Mouse (Mus musculus) limb, embryonic 14.5 days (tissue): Measurements from ENCODE around the gene Pdzd8. TPM values are rescaled to one million over a fixed set of nuclear protein-coding genes. Genes with fewer than 3 reads are reported as not detected.

Source experiments
- ATAC-seq: fragments of 200-750 bp; cut with Nextera tagmentation; 2 replicates; pipeline ENCODE4 v1.8.0; 2017; ENCODE audit warnings: low read depth, moderate number of reproducible peaks, moderate TSS enrichment; ENCODE audit not compliant: low FRiP score
- DNase-seq: peaks from one replicate; pipeline ENCODE4 v3.0.0-alpha.2; 2015; ENCODE audit warnings: low spot score
- H3K27ac ChIP-seq: fragments of 300-500 bp; sonication (generic); replicated peaks from 2 replicates; pipeline ENCODE4 v1.5.1; 2014; ENCODE audit warnings: low read depth, mild to moderate bottlenecking, low read length, moderate library complexity, mixed read lengths
- H3K27me3 ChIP-seq: fragments of 300-500 bp; sonication (generic); 2 replicates; pipeline ENCODE4 v1.6.1; 2014; ENCODE audit warnings: low read length, mixed read lengths; ENCODE audit not compliant: control insufficient read depth, insufficient read depth
- H3K36me3 ChIP-seq: fragments of 300-500 bp; sonication (generic); 2 replicates; pipeline ENCODE4 v1.6.1; 2014; ENCODE audit warnings: mild to moderate bottlenecking, low read length, moderate library complexity, mixed read lengths; ENCODE audit not compliant: control insufficient read depth, insufficient read depth
- H3K4me1 ChIP-seq: fragments of 300-500 bp; sonication (generic); 2 replicates; pipeline ENCODE4 v1.6.1; 2014; ENCODE audit warnings: antibody characterized with exemption, low read length, mixed read lengths; ENCODE audit not compliant: control insufficient read depth, insufficient read depth
- H3K4me2 ChIP-seq: fragments of 300-500 bp; sonication (generic); replicated peaks from 2 replicates; pipeline ENCODE4 v1.6.1; 2014; ENCODE audit warnings: low read depth, mild to moderate bottlenecking, low read length, moderate library complexity; ENCODE audit not compliant: severe bottlenecking
- H3K4me3 ChIP-seq: fragments of 300-500 bp; sonication (generic); replicated peaks from 2 replicates; pipeline ENCODE4 v1.5.1; 2014; ENCODE audit warnings: low read length
- H3K9ac ChIP-seq: fragments of 300-500 bp; sonication (generic); 2 replicates; pipeline ENCODE4 v1.6.1; 2014; ENCODE audit warnings: mild to moderate bottlenecking, low read depth, low read length, moderate library complexity; ENCODE audit not compliant: severe bottlenecking
- H3K9me3 ChIP-seq: fragments of 300-500 bp; sonication (generic); 2 replicates; pipeline ENCODE4 v1.6.1; 2016; ENCODE audit warnings: low read length; ENCODE audit not compliant: control insufficient read depth
- POLR2A ChIP-seq: fragments of 200-500 bp; IDR thresholded peaks from 2 replicates; pipeline ENCODE4 v1.8.0; 2012; ENCODE audit warnings: inconsistent platforms, mild to moderate bottlenecking, moderate library complexity, borderline replicate concordance; ENCODE audit not compliant: insufficient read depth, insufficient read length; ENCODE audit errors: extremely low read depth
- WGBS: fragments of 180-500 bp; shearing (Covaris S2); extraction: QIAGEN DNeasy Blood & Tissue Kit; methylation state at CpG from one replicate; pipeline ENCODE4 v1.1.7; 2014; 5-methylcytosine and 5-hydroxymethylcytosine counted together
- polyA plus RNA-seq, 2 experiments: library from polyadenylated mRNA; depleted of rRNA in 1 of 2; stranded (reverse) in 1 of 2; unstranded in 1 of 2; fragments of >200 nt; fragmentation: Nextera tagmentation in 1 of 2; extraction: Ambion mirVana in 1 of 2; gene quantifications; 2 replicates each; pipeline versions ENCODE4 v1.2.1 to v1.2.3; 2012 to 2014

Pdzd8 gene
- polyA plus RNA-seq, 2 experiments, result 13.2 to 15.3 TPM

DNA sequence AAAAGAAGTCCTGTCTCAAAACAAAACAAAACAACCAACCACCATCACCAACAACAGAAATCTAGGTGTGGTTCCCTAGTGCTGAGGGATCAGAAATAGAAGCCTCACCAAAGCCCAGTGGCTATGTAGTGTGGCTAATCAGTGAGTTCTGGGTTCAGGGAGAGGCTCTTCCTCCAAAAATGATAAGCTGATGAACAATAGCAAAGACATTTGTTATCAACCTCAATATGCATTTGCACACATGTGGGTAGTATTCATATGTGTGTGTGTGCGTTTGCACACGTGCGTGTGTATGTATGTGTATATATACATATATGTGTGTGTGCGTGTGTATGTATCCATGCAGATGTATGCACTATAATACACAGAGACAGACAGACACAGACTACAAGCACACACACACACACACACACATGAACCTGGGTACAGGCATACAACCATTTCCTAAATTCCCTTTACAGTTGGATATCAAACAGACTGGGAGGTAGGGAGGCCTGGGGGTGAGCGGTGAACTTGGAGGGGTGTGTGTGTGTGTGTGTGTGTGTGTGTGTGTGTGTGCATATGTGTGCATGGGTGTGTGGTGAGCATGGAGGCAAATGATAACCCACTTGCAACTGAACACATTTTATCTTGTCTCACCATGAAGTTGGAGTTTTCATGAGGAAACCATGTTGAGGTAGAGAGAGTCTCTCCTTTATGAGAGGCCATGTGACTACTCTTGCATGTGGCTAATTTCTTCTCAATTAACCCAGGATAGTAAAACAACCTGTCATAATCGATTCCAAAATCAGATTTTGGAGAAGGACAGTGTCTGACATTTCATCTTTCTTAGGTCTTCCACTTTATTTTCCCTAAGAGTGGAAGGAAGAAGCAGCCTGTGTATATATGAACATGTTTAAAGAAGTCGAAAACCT is 39.3 kb upstream of the Pdzd8 start:
- 90% methylated on average over 7 of the region's 7 CpGs for WGBS
- Histone ChIP-seq H3K27me3 (no peaks in the 10 kb centered on the region), H3K4me2 (no peak overlapping the region), H3K9me3 (no peaks in the 10 kb centered on the region), H3K4me3 (no peak overlapping the region), H3K4me1 (0 out of 2 replicates have a peak, but pooled peaks cover 6% of the 10 kb centered on the region), H3K27ac (no peak overlapping the region), H3K36me3 (no peaks in the 10 kb centered on the region), H3K9ac (no peak overlapping the region)
- no peak for DNase-seq
- no peak for ATAC-seq
- TF ChIP-seq POLR2A, result no peak

DNA sequence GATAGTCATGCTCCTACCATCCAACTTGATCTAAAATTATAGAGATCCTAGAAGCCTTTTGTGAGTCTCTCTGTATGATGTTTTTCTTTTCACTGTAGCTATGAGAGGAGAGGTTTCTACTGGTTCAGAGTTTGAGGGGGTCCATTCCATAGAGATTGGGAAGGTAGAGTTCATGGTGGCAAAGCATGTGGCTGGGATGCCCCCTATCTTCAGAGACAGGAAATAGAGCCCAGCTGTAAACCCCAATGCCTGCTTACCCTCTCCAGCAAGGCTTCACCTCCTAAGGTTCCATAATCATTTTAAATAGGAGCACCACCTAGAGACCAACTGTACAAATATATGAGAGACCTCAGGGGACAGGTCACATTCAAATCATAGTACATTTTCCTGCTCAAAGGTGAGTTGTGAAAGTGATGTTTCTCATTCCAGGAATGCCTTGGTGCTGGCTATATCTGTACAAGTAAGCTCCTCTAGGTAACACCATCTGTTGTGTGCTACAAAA is 36.9 kb upstream of the Pdzd8 start:
- no peak overlapping the region for H3K4me2 ChIP-seq
- H3K4me1 ChIP-seq, result no peaks in the 10 kb centered on the region
- H3K27ac ChIP-seq, result no peak overlapping the region
- no peak for TF ChIP-seq POLR2A
- ATAC-seq (no peak), DNase-seq (no peak)
- H3K4me3 ChIP-seq, result no peak overlapping the region
- no peak overlapping the region for H3K9ac ChIP-seq
- no peaks in the 10 kb centered on the region for H3K9me3 ChIP-seq
- no peaks in the 10 kb centered on the region for H3K36me3 ChIP-seq
- H3K27me3 ChIP-seq, result no peaks in the 10 kb centered on the region

DNA sequence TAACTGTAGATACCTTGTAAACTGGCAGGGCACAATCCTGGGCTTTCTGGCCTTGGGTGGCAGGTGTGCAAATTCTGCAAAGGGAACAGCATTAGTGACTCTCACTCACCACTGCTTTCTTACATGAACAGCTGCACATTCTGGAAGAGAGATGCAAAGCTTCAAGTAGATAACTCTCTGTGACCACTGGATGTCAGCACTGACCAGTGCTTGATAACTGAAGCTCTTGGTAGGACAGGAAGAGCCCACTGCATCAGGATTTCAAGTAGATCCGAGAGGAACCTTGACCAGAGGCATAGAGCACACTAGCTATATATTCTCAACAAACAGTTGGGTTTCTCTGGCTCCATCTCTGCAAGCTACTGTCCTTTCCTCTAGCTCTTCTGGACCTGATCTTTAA is 34.4 kb upstream of the Pdzd8 start:
- Histone ChIP-seq H3K4me3 (no peak overlapping the region), H3K9ac (no peak overlapping the region), H3K36me3 (no peaks in the 10 kb centered on the region), H3K27me3 (no peaks in the 10 kb centered on the region), H3K4me2 (no peak overlapping the region), H3K4me1 (no peaks in the 10 kb centered on the region), H3K9me3 (no peaks in the 10 kb centered on the region), H3K27ac (no peak overlapping the region)
- no peak for TF ChIP-seq POLR2A
- WGBS, result 33% methylated on average over 1 of the region's 1 CpGs
- no peak for DNase-seq
- ATAC-seq, result no peak

DNA sequence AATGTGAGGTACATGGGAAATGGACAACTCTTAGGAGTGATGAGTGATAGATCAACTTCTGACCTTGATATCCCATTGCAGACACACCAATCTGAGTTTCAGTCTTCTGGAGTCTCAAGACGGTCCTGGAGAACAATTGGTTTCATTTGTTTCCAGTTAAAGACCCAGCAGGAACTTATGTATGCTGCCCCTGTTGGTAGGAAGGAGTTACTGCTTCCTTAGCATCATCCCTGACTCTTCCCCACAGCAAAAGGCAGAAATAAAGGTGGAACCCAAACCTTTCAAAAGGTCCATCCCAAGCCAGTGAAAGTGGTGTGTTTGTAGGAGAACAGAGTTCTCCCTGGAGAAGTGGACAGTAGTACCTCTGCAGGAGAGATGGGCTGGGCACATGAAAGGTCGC is 30.9 kb upstream of the Pdzd8 start:
- Histone ChIP-seq H3K27me3 (no peaks in the 10 kb centered on the region), H3K4me2 (no peak overlapping the region), H3K9me3 (no peaks in the 10 kb centered on the region), H3K36me3 (no peaks in the 10 kb centered on the region), H3K4me1 (no peaks in the 10 kb centered on the region), H3K4me3 (no peak overlapping the region), H3K9ac (no peak overlapping the region), H3K27ac (no peak overlapping the region)
- DNase-seq (no peak), ATAC-seq (no peak)
- no peak for TF ChIP-seq POLR2A
- 75% methylated on average over 2 of the region's 2 CpGs for WGBS

DNA sequence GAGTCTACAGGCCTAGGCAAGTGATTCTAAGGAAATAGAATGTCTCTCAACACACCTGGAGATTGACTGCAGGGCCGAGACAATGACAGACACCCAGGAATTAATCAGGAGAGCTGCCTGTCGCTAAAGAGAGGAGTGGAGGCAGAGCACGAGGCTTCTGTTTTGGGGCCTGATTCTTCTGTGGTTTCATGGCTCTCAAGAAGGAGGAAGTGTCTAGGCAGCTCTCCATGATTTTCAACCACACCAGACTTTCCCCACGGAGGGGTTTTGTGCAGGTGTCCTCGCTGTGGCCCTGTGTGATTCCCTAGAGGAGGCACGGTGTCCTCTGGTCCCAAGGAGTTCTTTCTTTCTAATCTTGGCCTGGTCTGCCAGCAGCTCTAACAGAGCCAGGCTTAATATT is 29.4 kb upstream of the Pdzd8 start:
- H3K27ac ChIP-seq, result no peak overlapping the region
- DNase-seq (no peak), ATAC-seq (no peak)
- H3K9ac ChIP-seq, result no peak overlapping the region
- H3K4me2 ChIP-seq, result no peak overlapping the region
- no peaks in the 10 kb centered on the region for H3K27me3 ChIP-seq
- no peaks in the 10 kb centered on the region for H3K36me3 ChIP-seq
- H3K4me3 ChIP-seq, result no peak overlapping the region
- no peaks in the 10 kb centered on the region for H3K9me3 ChIP-seq
- TF ChIP-seq POLR2A, result no peak
- WGBS, result 87% methylated on average over 6 of the region's 6 CpGs
- no peaks in the 10 kb centered on the region for H3K4me1 ChIP-seq
